Mouse (Mus musculus) kidney, postnatal 0 days (tissue): ENCODE data around the gene Gnat1. TPM values are rescaled to one million over a fixed set of nuclear protein-coding genes. Genes with fewer than 3 reads are reported as not detected.
A peak's percentile ranks its signal among the peaks of the same experiment; 100 is the strongest.

Experiments used
- ATAC-seq: fragments of 200-750 bp; cut with Nextera tagmentation; replicated peaks from 2 replicates; pipeline ENCODE4 v1.8.0; 2017; ENCODE audit warnings: low read depth, moderate number of reproducible peaks, moderate TSS enrichment, moderate library complexity; ENCODE audit not compliant: low FRiP score
- DNase-seq: peaks from one replicate; pipeline ENCODE4 v3.0.0-alpha.2; 2016; ENCODE audit warnings: low spot score
- H3K27ac ChIP-seq: fragments of 300-500 bp; sonication (generic); 2 replicates; pipeline ENCODE4 v1.5.1; 2014; ENCODE audit warnings: mild to moderate bottlenecking
- H3K27me3 ChIP-seq: fragments of 300-500 bp; sonication (generic); 2 replicates; pipeline ENCODE4 v1.6.1; 2014; ENCODE audit warnings: low read length, mixed read lengths; ENCODE audit not compliant: insufficient read depth
- H3K36me3 ChIP-seq: fragments of 300-500 bp; sonication (generic); 2 replicates; pipeline ENCODE4 v1.6.1; 2014; ENCODE audit warnings: low read length, mixed read lengths; ENCODE audit not compliant: insufficient read depth
- H3K4me1 ChIP-seq: fragments of 300-500 bp; sonication (generic); replicated peaks from 2 replicates; pipeline ENCODE4 v1.6.1; 2014; ENCODE audit warnings: antibody characterized with exemption, low read length, mixed read lengths; ENCODE audit not compliant: insufficient read depth
- H3K4me2 ChIP-seq: fragments of 300-500 bp; sonication (generic); 2 replicates; pipeline ENCODE4 v1.6.1; 2014; ENCODE audit warnings: mild to moderate bottlenecking, low read length, moderate library complexity, mixed read lengths
- H3K4me3 ChIP-seq: fragments of 300-500 bp; sonication (generic); replicated peaks from 2 replicates; pipeline ENCODE4 v1.5.1; 2014; ENCODE audit warnings: low read depth, low read length
- H3K9ac ChIP-seq: fragments of 300-500 bp; sonication (generic); 2 replicates; pipeline ENCODE4 v1.6.1; 2014; ENCODE audit warnings: low read depth, low read length
- H3K9me3 ChIP-seq: fragments of 300-500 bp; sonication (generic); replicated peaks from 2 replicates; pipeline ENCODE4 v1.6.1; 2016; ENCODE audit warnings: low read length, inconsistent platforms, mixed read lengths
- CTCF ChIP-seq: IDR thresholded peaks from 2 replicates; pipeline ENCODE4 v1.5.1; 2016; ENCODE audit warnings: antibody characterized with exemption, low read depth, mild to moderate bottlenecking, moderate library complexity
- WGBS: fragments of 180-500 bp; shearing (Covaris S2); extraction: QIAGEN DNeasy Blood & Tissue Kit; methylation state at CpG from one replicate; pipeline ENCODE4 v1.1.7; 2014; 5-methylcytosine and 5-hydroxymethylcytosine counted together
- polyA plus RNA-seq: library from polyadenylated mRNA; unstranded; fragments of >200 nt; fragmentation: Nextera tagmentation; extraction: Ambion mirVana; gene quantifications from 2 replicates; pipeline ENCODE4 v1.2.1, GENCODE M21; 2015

The Gnat1 gene
- polyA plus RNA-seq, 1 experiment from 2014 or later: 0.89 TPM

DNA sequence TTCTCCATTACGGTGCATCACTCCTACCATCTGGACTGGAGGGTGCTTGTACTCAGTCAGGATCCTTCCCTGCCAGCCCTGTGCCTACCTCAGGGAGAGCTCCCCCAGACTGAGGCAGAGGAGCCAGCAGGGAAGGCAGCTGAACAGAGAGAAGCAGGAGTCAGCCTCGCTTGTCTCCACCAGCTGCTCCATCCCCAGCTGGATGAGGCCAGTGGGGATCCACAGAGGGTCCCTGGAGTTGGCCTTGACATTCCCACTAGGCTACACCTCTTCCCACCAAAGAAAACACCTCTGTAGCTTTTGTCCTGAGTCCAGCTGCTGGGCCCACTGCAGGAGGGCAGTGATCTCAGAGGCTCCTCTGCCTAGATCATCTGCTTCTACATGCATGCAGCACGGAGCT lies 54.6 kb downstream of the Gnat1 start:
- peaks cover 10% of the 10 kb centered on the region for H3K36me3 ChIP-seq

DNA sequence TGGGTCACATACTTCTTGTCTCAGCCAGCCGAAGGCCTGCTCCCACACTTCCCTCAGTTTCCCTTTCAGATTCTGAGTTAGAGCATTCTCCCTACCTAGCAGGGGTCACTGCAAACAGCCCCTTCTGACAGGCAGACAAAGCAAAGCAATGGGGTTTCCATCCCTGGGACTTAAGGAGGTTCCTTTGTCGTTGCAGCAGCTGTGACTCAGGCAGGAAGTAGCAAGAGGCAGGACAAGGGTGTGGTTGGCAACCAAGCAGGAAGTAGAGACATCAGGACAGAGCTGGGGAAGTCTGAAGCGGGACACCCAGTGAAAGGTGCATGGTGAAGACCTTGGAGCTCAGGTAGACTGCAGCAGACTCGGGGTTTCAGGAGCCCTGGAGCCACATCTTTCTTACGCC lies 55.0 kb downstream of the Gnat1 start:
- no peak for TF ChIP-seq CTCF
- Histone ChIP-seq H3K4me1 (peaks cover 41% of the 10 kb centered on the region), H3K36me3 (peaks cover 14% of the 10 kb centered on the region), H3K27me3 (no peaks in the 10 kb centered on the region), H3K4me3 (no peak overlapping the region), H3K27ac (peak overlapping the region; percentile 77), H3K9me3 (no peaks in the 10 kb centered on the region), H3K9ac (peak overlapping the region; percentile 14; the same call in 1 of the 2 replicates), H3K4me2 (no peak overlapping the region)
- no peak for ATAC-seq
- peak; percentile 63 for DNase-seq
- 62% methylated on average over 5 of the region's 5 CpGs for WGBS

More for the DNA sequence above, 54.6 kb downstream of the Gnat1 start:
- Histone ChIP-seq H3K9me3 (no peaks in the 10 kb centered on the region), H3K4me2 (no peak overlapping the region), H3K4me1 (peaks cover 41% of the 10 kb centered on the region), H3K27me3 (no peaks in the 10 kb centered on the region), H3K27ac (peak overlapping the region; percentile 67), H3K9ac (peak overlapping the region; percentile 14; the same call in 1 of the 2 replicates), H3K4me3 (no peak overlapping the region)
- ATAC-seq (no peak), DNase-seq (no peak)
- 70% methylated on average over 3 of the region's 3 CpGs for WGBS
- no peak for TF ChIP-seq CTCF

Other genes with a start within 250 kb of the Gnat1 start
- gene Tmem115, start 145.8 kb downstream of the Gnat1 start, polyA plus RNA-seq: 53.2 and 54.7 TPM in 2 replicates
- gene Cyb561d2, start 137.5 kb downstream of the Gnat1 start, polyA plus RNA-seq: 50.1 and 53.9 TPM in 2 replicates
- 43.8 and 45.5 TPM in 2 replicates for gene Nprl2, start 137.5 kb downstream of the Gnat1 start, polyA plus RNA-seq
- 6.7 and 7.9 TPM in 2 replicates for gene Zmynd10, start 132.4 kb downstream of the Gnat1 start, polyA plus RNA-seq
- gene Rassf1, start 128.2 kb downstream of the Gnat1 start, polyA plus RNA-seq: 49.8 and 53.6 TPM in 2 replicates
- 52.1 and 53.0 TPM in 2 replicates for gene Tusc2, start 116.5 kb downstream of the Gnat1 start, polyA plus RNA-seq
- 87.7 and 88.8 TPM in 2 replicates for gene Hyal2, start 111.8 kb downstream of the Gnat1 start, polyA plus RNA-seq
- gene Hyal1, start 102.8 kb downstream of the Gnat1 start, polyA plus RNA-seq: 5.0 and 6.0 TPM in 2 replicates
- gene Naa80, start 100.8 kb downstream of the Gnat1 start, polyA plus RNA-seq: 20.3 and 22.3 TPM in 2 replicates
- 1.3 and 2.0 TPM in 2 replicates for gene Hyal3, start 98.9 kb downstream of the Gnat1 start, polyA plus RNA-seq
- gene Ifrd2, start 92.1 kb downstream of the Gnat1 start, polyA plus RNA-seq: 28.9 and 29.9 TPM in 2 replicates
- 30.5 and 33.3 TPM in 2 replicates for gene Sema3b, start 70.5 kb downstream of the Gnat1 start, polyA plus RNA-seq
- 351 and 359 TPM in 2 replicates for gene Gnai2, start 44.3 kb downstream of the Gnat1 start, polyA plus RNA-seq
- 12.9 and 14.7 TPM in 2 replicates for gene Slc38a3, start 10.2 kb downstream of the Gnat1 start, polyA plus RNA-seq
- 16.2 and 17.3 TPM in 2 replicates for gene Sema3f, start 30.8 kb upstream of the Gnat1 start, polyA plus RNA-seq
- gene Rbm5, start 91.3 kb upstream of the Gnat1 start, polyA plus RNA-seq: 108 and 113 TPM in 2 replicates
- 40.2 and 46.8 TPM in 2 replicates for gene Rbm6, start 193.5 kb upstream of the Gnat1 start, polyA plus RNA-seq
- 11.1 and 12.7 TPM in 2 replicates for gene Mon1a, start 208.4 kb upstream of the Gnat1 start, polyA plus RNA-seq
- gene Mst1r, start 227.2 kb upstream of the Gnat1 start, polyA plus RNA-seq: 1.1 and 1.4 TPM in 2 replicates
- gene Actl11, start 248.8 kb upstream of the Gnat1 start, polyA plus RNA-seq: not detected in 2 replicates